Mouse (Mus musculus) stomach, postnatal 0 days (tissue): ENCODE data around the gene Slc35b2.

ENCODE experiments used
- CTCF ChIP-seq: IDR thresholded peaks from 2 replicates; pipeline ENCODE4 v1.5.1; 2016; ENCODE audit warnings: antibody characterized with exemption, low read depth, mild to moderate bottlenecking, moderate library complexity
- EP300 ChIP-seq: optimal IDR thresholded peaks from 2 replicates; pipeline ENCODE3; 2016; ENCODE audit warnings: antibody characterized with exemption

- TF ChIP-seq CTCF (no peak), EP300 (no peak)
These were observed 14.6 kb downstream of the Slc35b2 start for GRCm38 (mm10) chr17:45578242-45578641.
